Mouse (Mus musculus): Measurements from ENCODE around the gene Eif2ak4.

The Eif2ak4 gene

DNA sequence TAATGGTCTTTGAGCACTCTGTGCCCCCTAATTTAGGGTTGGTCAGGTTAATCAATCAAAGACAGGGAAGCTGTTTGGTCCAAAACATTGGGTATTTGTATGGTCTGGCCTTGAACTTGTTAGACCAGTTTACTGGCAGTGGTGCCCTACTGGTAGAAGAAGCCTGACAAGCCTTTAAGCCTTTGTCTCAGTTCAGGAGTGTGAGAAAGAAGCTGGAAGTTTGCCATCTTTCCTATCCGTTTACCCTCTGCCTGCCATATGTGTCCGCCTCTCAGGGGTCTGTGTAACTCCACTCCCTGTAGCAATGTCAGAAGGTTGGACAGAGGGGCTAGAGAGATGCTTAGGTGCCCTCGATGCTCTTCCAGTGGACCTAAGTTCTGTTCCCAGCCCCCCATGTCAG lies 76.0 kb downstream of the Eif2ak4 start:
- DNase-seq (ENCODE audit: inconsistent ontology term) = no peak

GRCm38 (mm10) chr2:118465894-118466293 lies 77.5 kb downstream of the Eif2ak4 start:
- no peak for DNase-seq (ENCODE audit: inconsistent ontology term)

DNA sequence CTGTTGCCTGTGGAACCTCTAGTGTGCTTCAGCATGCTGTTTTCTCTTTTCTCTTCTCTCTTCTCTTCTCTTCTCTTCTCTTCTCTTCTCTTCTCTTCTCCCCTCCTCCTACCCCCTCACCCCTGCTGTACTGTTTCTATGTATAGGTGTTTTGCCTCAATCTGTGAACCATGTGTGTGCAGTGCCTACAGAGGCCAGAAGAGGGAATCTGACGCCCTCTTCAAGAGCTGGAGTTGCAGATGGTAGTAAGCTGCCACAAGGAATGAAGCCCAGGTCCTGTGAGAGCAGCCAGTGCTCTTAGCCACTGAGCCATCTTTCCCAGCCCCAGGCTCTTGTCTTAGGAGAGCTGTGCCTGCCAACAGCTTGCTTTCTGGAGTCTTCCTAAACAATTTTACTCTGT lies 78.2 kb downstream of the Eif2ak4 start:
- DNase-seq (ENCODE audit: inconsistent ontology term) = no peak

DNA sequence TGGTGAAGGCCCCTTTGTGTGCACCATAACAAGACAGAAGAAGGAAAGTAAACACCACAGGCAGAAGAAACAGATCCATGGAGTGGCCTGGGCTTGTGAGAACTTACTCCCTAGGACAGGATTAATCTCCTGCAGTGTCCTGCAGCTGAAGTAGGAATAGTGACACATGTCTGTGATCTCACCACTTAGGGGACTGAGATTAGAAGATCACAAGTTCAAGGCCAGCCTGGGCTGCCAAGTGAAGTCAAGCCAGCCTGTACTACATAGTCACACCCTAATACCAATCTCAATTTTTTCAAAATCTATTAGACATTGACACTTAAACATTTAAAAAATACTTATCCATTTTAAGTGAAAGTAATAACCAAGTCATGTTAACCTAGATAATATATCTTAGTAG lies 79.9 kb downstream of the Eif2ak4 start:
- DNase-seq (ENCODE audit: inconsistent ontology term) = no peak

GRCm38 (mm10) chr2:118478833-118479549 lies 90.6 kb downstream of the Eif2ak4 start:
- no peak for DNase-seq (ENCODE audit: inconsistent ontology term)

DNA sequence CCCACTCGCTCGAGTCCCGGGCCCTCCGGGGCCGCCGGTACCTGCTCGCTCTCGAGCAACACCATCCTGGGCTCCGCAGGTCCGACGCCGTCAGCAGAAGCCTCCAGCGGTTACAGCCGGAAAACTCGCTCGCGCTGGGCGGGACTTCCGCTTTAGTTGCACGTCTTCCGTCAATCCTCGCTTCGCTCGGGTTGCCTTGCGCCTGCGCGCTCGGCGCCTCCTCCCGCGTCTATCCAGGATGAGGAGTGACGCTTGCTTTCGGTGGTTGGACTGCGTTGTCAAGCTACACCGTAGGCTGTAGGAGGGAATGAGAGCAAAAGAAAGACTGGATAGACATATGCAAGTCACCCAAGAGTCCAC lies 91.1 kb downstream of the Eif2ak4 start, which contains the start of gene Srp14:
Srp14 (minus strand) TSS at position 162 of the 360 bp plus-strand sequence.
- peak; percentile 96 for DNase-seq (ENCODE audit: inconsistent ontology term)

- DNase-seq (ENCODE audit: inconsistent ontology term) = no peak
Measured at GRCm38 (mm10) chr2:118480886-118481285, 92.5 kb downstream of the Eif2ak4 start.

GRCm38 (mm10) chr2:118483032-118483431 lies 94.6 kb downstream of the Eif2ak4 start:
- DNase-seq (ENCODE audit: inconsistent ontology term) = no peak

DNA sequence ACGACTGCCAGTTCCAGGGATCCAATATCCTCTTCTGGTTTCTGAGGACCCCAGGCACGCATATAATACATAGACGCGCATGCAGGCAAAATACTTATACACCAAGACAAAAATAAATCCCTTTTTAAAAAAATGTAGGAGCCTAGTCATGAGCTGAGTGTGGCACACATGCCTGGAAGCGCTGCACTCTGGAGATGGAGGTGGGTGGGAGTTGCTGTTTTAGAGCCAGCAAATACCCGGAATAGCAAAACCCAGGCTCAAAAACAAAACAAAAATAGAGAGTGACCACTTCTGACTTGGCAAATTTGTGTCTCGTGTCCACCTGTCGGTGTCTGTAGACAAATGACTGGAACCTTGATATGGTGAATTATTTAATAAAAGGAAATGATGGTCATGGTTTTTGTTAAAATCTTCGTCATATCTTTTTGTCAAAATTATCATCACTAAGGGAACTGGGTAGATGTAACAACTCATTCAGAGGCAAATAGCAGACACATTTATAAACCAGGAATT lies 96.0 kb downstream of the Eif2ak4 start:
- no peak for DNase-seq (ENCODE audit: inconsistent ontology term)

DNA sequence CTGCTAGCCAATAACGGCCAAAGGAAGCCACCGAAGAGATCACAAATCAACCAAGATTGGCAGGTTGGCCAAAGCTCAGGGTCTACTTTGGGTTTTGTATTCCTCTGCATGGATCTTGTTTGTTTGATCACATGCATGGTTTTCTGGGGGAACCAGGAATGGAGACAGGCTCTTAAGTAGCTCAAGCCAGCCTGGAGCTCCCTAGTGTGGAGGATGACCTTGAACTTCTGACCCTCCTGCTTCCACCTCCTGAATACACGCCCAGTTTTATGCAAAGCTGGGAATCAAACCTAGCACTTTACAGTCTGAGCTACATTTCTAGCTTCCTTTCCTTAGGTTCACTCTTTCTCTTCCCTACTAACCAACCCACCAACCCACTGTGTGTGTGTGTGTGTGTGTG lies 97.0 kb downstream of the Eif2ak4 start:
- no peak for DNase-seq (ENCODE audit: inconsistent ontology term)

GRCm38 (mm10) chr2:118486933-118487332 lies 98.5 kb downstream of the Eif2ak4 start:
- DNase-seq (ENCODE audit: inconsistent ontology term) = peak; percentile 65

DNA sequence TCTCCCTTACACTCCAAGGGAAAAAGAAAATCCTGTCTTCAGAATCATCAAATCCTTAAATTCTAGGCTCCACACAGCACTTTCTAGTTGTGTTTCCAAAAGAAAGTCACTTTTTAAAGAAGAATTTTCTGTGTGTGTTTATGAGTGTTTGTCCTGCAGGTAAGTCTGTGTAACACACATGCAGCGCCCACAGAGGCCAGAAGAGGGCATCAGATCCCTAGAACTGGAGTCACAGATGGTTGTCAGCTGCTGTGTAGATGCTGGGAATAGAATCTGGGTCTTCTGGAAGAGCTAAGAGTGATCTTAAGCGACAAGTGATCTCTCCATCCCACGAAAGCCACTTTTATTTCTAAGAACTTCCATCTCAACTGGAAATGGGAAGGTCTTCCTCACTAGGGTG lies 99.4 kb downstream of the Eif2ak4 start:
- DNase-seq (ENCODE audit: inconsistent ontology term) = no peak

DNA sequence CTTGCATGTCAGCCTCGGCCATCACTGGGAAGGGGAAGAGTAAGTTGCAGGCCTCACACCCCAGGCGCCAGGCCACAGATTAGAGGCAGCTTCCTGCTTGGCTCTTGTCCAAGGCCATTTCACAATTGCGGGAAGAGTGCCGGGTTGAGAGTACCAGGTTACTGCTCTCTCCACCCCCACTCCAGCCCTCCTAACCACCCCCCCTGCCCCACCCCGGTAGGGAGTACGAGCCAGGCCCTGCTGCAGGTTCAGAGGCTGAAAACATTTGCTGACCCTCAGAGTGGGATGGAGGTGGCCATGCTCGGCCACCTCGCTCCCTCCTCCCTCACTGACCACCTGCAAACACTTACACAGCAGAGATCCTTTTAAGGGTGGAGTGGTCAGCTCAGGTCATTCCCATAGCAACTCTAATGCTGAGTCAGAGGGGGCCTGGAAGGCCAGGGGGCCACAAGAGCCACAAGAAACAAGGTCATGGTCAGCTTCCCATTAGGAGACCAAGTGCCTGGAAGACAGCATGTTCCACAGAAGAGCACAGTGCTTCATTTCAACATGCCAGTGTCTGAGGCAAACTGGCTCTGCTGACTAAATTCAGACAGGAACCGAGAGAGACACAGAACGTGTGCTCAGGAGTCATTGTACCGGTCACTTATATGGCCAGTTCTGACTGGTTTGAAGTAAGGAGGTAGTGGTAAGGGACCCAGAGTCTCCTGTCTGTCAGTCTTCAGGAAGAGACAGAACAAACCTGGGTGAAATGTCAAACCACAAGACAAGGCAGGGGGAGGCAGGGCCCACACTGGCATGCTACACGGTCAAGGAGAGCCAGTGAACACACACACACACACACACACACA lies 102.0 kb downstream of the Eif2ak4 start:
- DNase-seq (ENCODE audit: inconsistent ontology term) = peak; percentile 43

DNA sequence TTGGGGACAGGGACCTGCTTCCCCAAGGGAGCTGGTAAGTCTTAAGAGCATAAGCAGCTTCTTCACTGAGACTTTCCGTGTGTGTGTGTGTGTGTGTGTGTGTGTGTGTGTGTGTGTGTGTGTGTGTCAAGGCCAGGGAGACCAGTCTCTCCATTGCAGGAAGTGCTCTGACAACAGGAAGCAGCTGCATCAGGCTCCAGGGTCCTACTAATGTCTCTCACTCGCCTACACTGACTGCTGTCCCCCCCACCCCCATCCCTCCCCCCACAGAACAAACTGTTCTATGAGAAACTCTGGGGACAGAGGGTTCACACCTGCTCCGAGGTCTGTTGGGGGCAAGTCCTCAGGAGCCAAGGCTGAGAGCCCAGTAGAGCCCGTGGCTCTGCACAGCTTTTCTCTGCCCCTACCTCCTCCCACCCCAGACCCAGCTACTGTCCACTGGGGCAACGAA lies 102.9 kb downstream of the Eif2ak4 start:
- no peak for DNase-seq (ENCODE audit: inconsistent ontology term)

GRCm38 (mm10) chr2:118491741-118492395 lies 103.5 kb downstream of the Eif2ak4 start:
- DNase-seq (ENCODE audit: inconsistent ontology term) = no peak

GRCm38 (mm10) chr2:118495024-118495423 lies 106.6 kb downstream of the Eif2ak4 start:
- DNase-seq (ENCODE audit: inconsistent ontology term) = no peak

- DNase-seq (ENCODE audit: inconsistent ontology term) = no peak
Measured at GRCm38 (mm10) chr2:118497890-118498289, 109.5 kb downstream of the Eif2ak4 start.

GRCm38 (mm10) chr2:118498476-118498875 lies 110.1 kb downstream of the Eif2ak4 start:
- no peak for DNase-seq (ENCODE audit: inconsistent ontology term)

DNA sequence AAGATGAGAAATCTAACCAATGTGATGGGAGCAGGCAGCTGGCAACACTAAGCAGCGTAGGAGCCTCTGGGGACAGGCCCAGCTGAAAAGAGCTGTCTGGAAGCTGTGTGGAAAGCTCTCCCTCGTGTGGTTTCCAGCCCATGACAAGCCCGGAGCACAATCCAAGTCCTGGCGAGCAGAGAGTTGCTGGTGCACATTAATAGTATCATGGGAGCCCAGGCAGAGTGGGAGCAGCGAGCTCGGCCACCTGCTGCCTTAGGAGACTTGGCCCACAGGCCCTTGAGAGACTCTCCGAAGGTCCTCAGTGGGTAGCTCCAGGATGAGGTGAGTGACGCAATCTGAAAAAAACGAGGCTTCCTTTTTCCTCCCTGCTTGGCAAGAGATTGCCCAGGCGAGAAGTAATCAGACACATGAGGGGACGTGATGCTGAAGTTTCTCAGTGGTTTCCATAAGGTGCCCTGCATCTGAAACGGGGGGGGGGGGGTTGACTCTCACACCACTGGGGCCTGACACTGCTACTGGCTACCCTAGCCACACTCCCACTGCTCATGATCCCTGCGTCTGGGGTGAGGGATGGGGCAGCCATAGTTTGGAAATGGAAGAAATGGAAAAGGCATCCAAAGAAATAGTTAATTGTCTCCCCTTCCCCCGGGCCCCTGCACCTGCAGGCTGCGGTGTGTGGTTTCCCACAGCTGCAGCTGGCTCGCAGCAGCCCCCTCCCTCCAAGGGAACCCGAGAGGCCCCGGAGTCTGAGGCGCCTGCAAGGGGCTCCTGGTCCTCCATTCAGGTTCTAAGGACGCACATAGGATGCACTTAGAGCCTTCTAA lies 110.9 kb downstream of the Eif2ak4 start:
- no peak for DNase-seq (ENCODE audit: inconsistent ontology term)

- DNase-seq (ENCODE audit: inconsistent ontology term) = no peak
Measured at GRCm38 (mm10) chr2:118500191-118500590, 111.8 kb downstream of the Eif2ak4 start.

DNA sequence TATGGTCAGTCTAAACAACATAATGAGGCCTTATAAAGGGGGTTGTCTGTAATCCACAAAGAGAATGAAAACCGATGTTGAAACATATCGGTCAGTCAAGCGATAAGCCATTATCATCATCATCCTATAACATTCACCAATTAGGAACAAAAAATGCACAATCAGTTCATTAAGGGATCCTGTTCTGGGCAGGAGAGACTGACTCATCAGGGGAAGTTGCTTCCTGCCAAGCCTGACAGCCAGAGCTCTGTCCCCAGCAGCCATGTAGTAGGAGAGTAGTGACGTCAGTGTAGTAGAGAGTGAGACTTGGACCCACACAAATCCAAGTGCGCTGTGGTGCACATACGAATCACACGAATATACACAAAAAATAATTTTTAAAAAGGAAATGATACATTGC lies 118.7 kb downstream of the Eif2ak4 start:
- peak; percentile 78 for DNase-seq (ENCODE audit: inconsistent ontology term)

All from Muller cell, postnatal 12 days (primary cell).